Mouse (Mus musculus): Measurements from ENCODE around the gene Hspa2.

The Hspa2 gene

GRCm38 (mm10) chr12:76403886-76404537 lies at the start of gene Hspa2:
TSS of gene Hspa2 (plus strand) at chr12:76404176.
- DNase-seq (ENCODE audit: low read depth), result peak; percentile 98

- no peak for DNase-seq (ENCODE audit: low read depth)
Measured at GRCm38 (mm10) chr12:76360868-76361267, 43.1 kb upstream of the Hspa2 start.

GRCm38 (mm10) chr12:76361405-76362302 lies 42.3 kb upstream of the Hspa2 start:
- peak; percentile 87 for DNase-seq (ENCODE audit: low read depth)

GRCm38 (mm10) chr12:76362303-76362676 lies 41.7 kb upstream of the Hspa2 start:
- peak; percentile 68 for DNase-seq (ENCODE audit: low read depth)

- peak; percentile 25 for DNase-seq (ENCODE audit: low read depth)
Measured at GRCm38 (mm10) chr12:76366276-76366675, 37.7 kb upstream of the Hspa2 start.

GRCm38 (mm10) chr12:76367096-76367995 lies 36.6 kb upstream of the Hspa2 start:
- DNase-seq (ENCODE audit: low read depth), result peak; percentile 64

GRCm38 (mm10) chr12:76368201-76368789 lies 35.7 kb upstream of the Hspa2 start:
- peak; percentile 61 for DNase-seq (ENCODE audit: low read depth)

- peak; percentile 62 for DNase-seq (ENCODE audit: low read depth)
Measured at GRCm38 (mm10) chr12:76368790-76369205, 35.2 kb upstream of the Hspa2 start.

- peak; percentile 78 for DNase-seq (ENCODE audit: low read depth)
Measured at GRCm38 (mm10) chr12:76369206-76369977, 34.6 kb upstream of the Hspa2 start, which contains the start of gene Zbtb25. TSS of gene Zbtb25 (minus strand) at chr12:76369602.

GRCm38 (mm10) chr12:76369978-76370830 lies 33.8 kb upstream of the Hspa2 start, which contains the start of gene Zbtb1:
TSS of gene Zbtb1 (plus strand) at chr12:76370266.
- DNase-seq (ENCODE audit: low read depth), result peak; percentile 84

- DNase-seq (ENCODE audit: low read depth), result peak; percentile 81
Measured at GRCm38 (mm10) chr12:76370831-76371571, 33.0 kb upstream of the Hspa2 start.

- DNase-seq (ENCODE audit: low read depth), result no peak
Measured at GRCm38 (mm10) chr12:76372046-76372445, 31.9 kb upstream of the Hspa2 start.

- DNase-seq (ENCODE audit: low read depth), result peak; percentile 56
Measured at GRCm38 (mm10) chr12:76372881-76373818, 30.8 kb upstream of the Hspa2 start.

GRCm38 (mm10) chr12:76373991-76374390 lies 30.0 kb upstream of the Hspa2 start:
- no peak for DNase-seq (ENCODE audit: low read depth)

- no peak for DNase-seq (ENCODE audit: low read depth)
Measured at GRCm38 (mm10) chr12:76374911-76375310, 29.1 kb upstream of the Hspa2 start.

GRCm38 (mm10) chr12:76375506-76375905 lies 28.5 kb upstream of the Hspa2 start:
- DNase-seq (ENCODE audit: low read depth), result peak; percentile 62

- peak; percentile 67 for DNase-seq (ENCODE audit: low read depth)
Measured at GRCm38 (mm10) chr12:76376649-76377048, 27.3 kb upstream of the Hspa2 start.

- DNase-seq (ENCODE audit: low read depth), result peak; percentile 33
Measured at GRCm38 (mm10) chr12:76377059-76377458, 26.9 kb upstream of the Hspa2 start.

All from 416B (cell line).